Mouse (Mus musculus) heart, postnatal 36 days (tissue): ENCODE measurements at regions not wholly inside any gene's neighbourhood (a gene's known extent, or its start where the extent isn't known, plus 50 kb on each side); places are given as distances from the start of the nearest gene placed in this dataset.

Experiments used
- DNase-seq, 2 experiments: peaks; one replicate each; pipeline ENCODE4 v3.0.0; 2021 to 2022
- intact Hi-C: fragments of 180-260 bp; cut with DNase I; formaldehyde crosslinking; loops from one replicate; pipeline ENCODE4 v1.15.1; 2025

- intact Hi-C loops = no loop called here
- DNase-seq = peak; percentile 23 to 36
These were observed 150.0 kb upstream of the Adamts3 start for GRCm38 (mm10) chr5:90033103-90033502.

GRCm38 (mm10) chr5:90030737-90031136 is 147.6 kb upstream of the Adamts3 start:
- intact Hi-C loops = no loop called here
- DNase-seq = no peak

GRCm38 (mm10) chr5:90029751-90030150 is 146.6 kb upstream of the Adamts3 start:
- intact Hi-C loops = no loop called here
- peak; percentile 29 to 32 for DNase-seq

- DNase-seq = no peak
- intact Hi-C loops = no loop called here
These were observed 144.0 kb upstream of the Adamts3 start for GRCm38 (mm10) chr5:90026835-90027753.

- intact Hi-C loops = no loop called here
- no peak for DNase-seq
These were observed 138.3 kb upstream of the Adamts3 start for GRCm38 (mm10) chr5:90021447-90021846.

GRCm38 (mm10) chr5:90000758-90001157 is 117.6 kb upstream of the Adamts3 start:
- intact Hi-C loops = no loop called here
- DNase-seq = no peak

- intact Hi-C loops = no loop called here
- DNase-seq = no peak
These were observed 108.4 kb upstream of the Adamts3 start for GRCm38 (mm10) chr5:89991568-89991967.

GRCm38 (mm10) chr5:89981627-89982026 is 98.5 kb upstream of the Adamts3 start:
- intact Hi-C loops = loop anchor here (1.0 kb wide), 1 partner anchor 214 kb away; no protein-coding TSS in a partner anchor
- DNase-seq = peak in 1 of 2 experiments; percentile 9

- no peak for DNase-seq
- intact Hi-C loops = no loop called here
These were observed 97.1 kb upstream of the Adamts3 start for GRCm38 (mm10) chr5:89980204-89980603.

GRCm38 (mm10) chr5:89952611-89953010 is 69.5 kb upstream of the Adamts3 start:
- no peak for DNase-seq

GRCm38 (mm10) chr5:89945660-89945925 is 62.5 kb upstream of the Adamts3 start:
- DNase-seq = no peak
- intact Hi-C loops = no loop called here

More at GRCm38 (mm10) chr5:89952611-89953010, 69.5 kb upstream of the Adamts3 start:
- intact Hi-C loops = no loop called here

GRCm38 (mm10) chr5:89944855-89945659 is 61.9 kb upstream of the Adamts3 start:
- no peak for DNase-seq
- intact Hi-C loops = no loop called here

GRCm38 (mm10) chr5:89943276-89944127 is 60.4 kb upstream of the Adamts3 start:
- intact Hi-C loops = no loop called here
- no peak for DNase-seq

- intact Hi-C loops = no loop called here
- DNase-seq = peak; percentile 3 to 4
These were observed 59.1 kb upstream of the Adamts3 start for GRCm38 (mm10) chr5:89942244-89942643.

GRCm38 (mm10) chr5:89932999-89933398 is 49.9 kb upstream of the Adamts3 start:
- intact Hi-C loops = loop anchor here (1.0 kb wide), 1 partner anchor 94 kb away; no protein-coding TSS in a partner anchor
- no peak for DNase-seq
